Mouse (Mus musculus): ENCODE data around the gene Gm35315. TPM values are rescaled to one million over a fixed set of nuclear protein-coding genes. Genes with fewer than 3 reads are reported as not detected.
"Not testable (repeated sequence)": the region's sequence is repeated elsewhere in the genome, so short reads cannot be mapped to it uniquely, and the experiment has no call there.

Gene Gm35315
- polyA plus RNA-seq, 1 experiment from 2014 or later, result 2.0 TPM

- H3K36me3 ChIP-seq (ENCODE audit: control insufficient read depth, insufficient read depth, low read length), result no peaks in the 10 kb centered on the region
- WGBS, result 6% methylated on average over 4 of the region's 4 CpGs
- no peaks in the 10 kb centered on the region for H3K9me3 ChIP-seq (ENCODE audit: control insufficient read depth, low read length)
- H3K4me1 ChIP-seq (replicated peaks; ENCODE audit: control insufficient read depth, insufficient read depth, low read length), result no peaks in the 10 kb centered on the region; the same call in 1 of the 2 replicates
- peak overlapping the region; percentile 65 for H3K9ac ChIP-seq (ENCODE audit: low read depth, low read length)
- DNase-seq (ENCODE audit: low spot score), result no peak
- H3K27ac ChIP-seq (ENCODE audit: low read depth, low read length), result peak overlapping the region; percentile 53
- ATAC-seq (replicated peaks; ENCODE audit: low FRiP score), result peak; percentile 43
- H3K4me3 ChIP-seq (ENCODE audit: low read depth, low read length), result peak overlapping the region; percentile 52
- peak overlapping the region; percentile 66 for H3K4me2 ChIP-seq
- H3K27me3 ChIP-seq (replicated peaks; ENCODE audit: control insufficient read depth, insufficient read depth, low read length), result no peaks in the 10 kb centered on the region
These were observed 610 bp upstream of the Gm35315 start for GRCm38 (mm10) chr5:110094847-110095213.

GRCm38 (mm10) chr5:110091546-110091945 is 2.7 kb downstream of the Gm35315 start:
- Histone ChIP-seq H3K9ac (ENCODE audit: low read depth, low read length) (no peak overlapping the region), H3K27ac (ENCODE audit: low read depth, low read length) (no peak overlapping the region), H3K36me3 (ENCODE audit: control insufficient read depth, insufficient read depth, low read length) (no peaks in the 10 kb centered on the region), H3K9me3 (ENCODE audit: control insufficient read depth, low read length) (no peaks in the 10 kb centered on the region), H3K4me2 (no peak overlapping the region), H3K4me1 (replicated peaks; ENCODE audit: control insufficient read depth, insufficient read depth, low read length) (no peaks in the 10 kb centered on the region; the same call in 1 of the 2 replicates), H3K27me3 (replicated peaks; ENCODE audit: control insufficient read depth, insufficient read depth, low read length) (no peaks in the 10 kb centered on the region), H3K4me3 (ENCODE audit: low read depth, low read length) (no peak overlapping the region)
- DNase-seq (ENCODE audit: low spot score), result no peak
- 75% methylated on average over 2 of the region's 2 CpGs for WGBS
- no peak for ATAC-seq (replicated peaks; ENCODE audit: low FRiP score)

- Histone ChIP-seq H3K4me3 (ENCODE audit: low read depth, low read length) (no peak overlapping the region), H3K27me3 (replicated peaks; ENCODE audit: control insufficient read depth, insufficient read depth, low read length) (no peaks in the 10 kb centered on the region), H3K27ac (ENCODE audit: low read depth, low read length) (no peak overlapping the region), H3K36me3 (ENCODE audit: control insufficient read depth, insufficient read depth, low read length) (no peaks in the 10 kb centered on the region), H3K4me2 (peak overlapping the region; percentile 45), H3K9me3 (ENCODE audit: control insufficient read depth, low read length) (no peaks in the 10 kb centered on the region; the same call in 1 of the 2 replicates), H3K9ac (ENCODE audit: low read depth, low read length) (no peak overlapping the region), H3K4me1 (replicated peaks; ENCODE audit: control insufficient read depth, insufficient read depth, low read length) (no peaks in the 10 kb centered on the region)
- DNase-seq (ENCODE audit: low spot score) (no peak), ATAC-seq (replicated peaks; ENCODE audit: low FRiP score) (peak; percentile 88)
- WGBS, result 34% methylated on average over 14 of the region's 14 CpGs
These were observed 7.9 kb downstream of the Gm35315 start for GRCm38 (mm10) chr5:110086161-110086866.

GRCm38 (mm10) chr5:110082961-110083360 is 11.3 kb downstream of the Gm35315 start:
- Histone ChIP-seq H3K4me2 (no peak overlapping the region), H3K9me3 (ENCODE audit: control insufficient read depth, low read length) (peaks cover 9% of the 10 kb centered on the region), H3K4me1 (replicated peaks; ENCODE audit: control insufficient read depth, insufficient read depth, low read length) (no peaks in the 10 kb centered on the region), H3K4me3 (ENCODE audit: low read depth, low read length) (no peak overlapping the region), H3K9ac (ENCODE audit: low read depth, low read length) (no peak overlapping the region), H3K27ac (ENCODE audit: low read depth, low read length) (no peak overlapping the region), H3K36me3 (ENCODE audit: control insufficient read depth, insufficient read depth, low read length) (no peaks in the 10 kb centered on the region), H3K27me3 (replicated peaks; ENCODE audit: control insufficient read depth, insufficient read depth, low read length) (no peaks in the 10 kb centered on the region)
- ATAC-seq (replicated peaks; ENCODE audit: low FRiP score) (no peak), DNase-seq (ENCODE audit: low spot score) (no peak)
- 76% methylated on average over 4 of the region's 4 CpGs for WGBS

GRCm38 (mm10) chr5:110072413-110072812 is 21.8 kb downstream of the Gm35315 start, which contains the start of gene Gm17655:
TSS of gene Gm17655 (minus strand) at chr5:110072513.
- not testable (repeated sequence) for H3K4me1 ChIP-seq (replicated peaks; ENCODE audit: control insufficient read depth, insufficient read depth, low read length); H3K4me3 ChIP-seq (ENCODE audit: low read depth, low read length); H3K4me2 ChIP-seq; H3K9ac ChIP-seq (ENCODE audit: low read depth, low read length); H3K27me3 ChIP-seq (replicated peaks; ENCODE audit: control insufficient read depth, insufficient read depth, low read length); ATAC-seq (replicated peaks; ENCODE audit: low FRiP score); DNase-seq (ENCODE audit: low spot score); H3K9me3 ChIP-seq (ENCODE audit: control insufficient read depth, low read length); H3K27ac ChIP-seq (ENCODE audit: low read depth, low read length); H3K36me3 ChIP-seq (ENCODE audit: control insufficient read depth, insufficient read depth, low read length)
- 72% methylated on average over 2 of the region's 2 CpGs for WGBS

GRCm38 (mm10) chr5:110057637-110058408 is 36.4 kb downstream of the Gm35315 start:
- no peaks in the 10 kb centered on the region for H3K4me1 ChIP-seq (replicated peaks; ENCODE audit: control insufficient read depth, insufficient read depth, low read length)
- H3K4me3 ChIP-seq (ENCODE audit: low read depth, low read length), result peak overlapping the region; percentile 78
- DNase-seq (ENCODE audit: low spot score) (peak; percentile 81), ATAC-seq (replicated peaks; ENCODE audit: low FRiP score) (peak; percentile 100)
- H3K9ac ChIP-seq (ENCODE audit: low read depth, low read length), result peak overlapping the region; percentile 76
- WGBS, result 1% methylated on average over 19 of the region's 19 CpGs
- H3K9me3 ChIP-seq (ENCODE audit: control insufficient read depth, low read length), result no peaks in the 10 kb centered on the region
- peak overlapping the region; percentile 61 for H3K4me2 ChIP-seq
- no peaks in the 10 kb centered on the region for H3K36me3 ChIP-seq (ENCODE audit: control insufficient read depth, insufficient read depth, low read length)
- no peaks in the 10 kb centered on the region for H3K27me3 ChIP-seq (replicated peaks; ENCODE audit: control insufficient read depth, insufficient read depth, low read length)
- H3K27ac ChIP-seq (ENCODE audit: low read depth, low read length), result no peak overlapping the region; the same call in 1 of the 2 replicates

Other genes with a start within 250 kb of the Gm35315 start
- gene Gm15446, start 171.0 kb downstream of the Gm35315 start, polyA plus RNA-seq (2014; fragmentation: Nextera tagmentation; extraction: Ambion mirVana), result 0.30 and 0.92 TPM in 2 replicates
- gene Zfp932, start 97.9 kb downstream of the Gm35315 start, polyA plus RNA-seq (2014; fragmentation: Nextera tagmentation; extraction: Ambion mirVana), result 17.6 and 19.0 TPM in 2 replicates
- gene Gm17655, start 21.9 kb downstream of the Gm35315 start, polyA plus RNA-seq (2014; fragmentation: Nextera tagmentation; extraction: Ambion mirVana), result 2.7 and 7.0 TPM in 2 replicates
- 0.71 and 1.3 TPM in 2 replicates for gene Plcxd1, start 5.5 kb upstream of the Gm35315 start, polyA plus RNA-seq (2014; fragmentation: Nextera tagmentation; extraction: Ambion mirVana)
- gene Gtpbp6, start 13.8 kb upstream of the Gm35315 start, polyA plus RNA-seq (2014; fragmentation: Nextera tagmentation; extraction: Ambion mirVana), result 18.7 and 20.9 TPM in 2 replicates
- 3.4 and 3.6 TPM in 2 replicates for gene Zfp605, start 15.7 kb upstream of the Gm35315 start, polyA plus RNA-seq (2014; fragmentation: Nextera tagmentation; extraction: Ambion mirVana)
- gene Chfr, start 41.4 kb upstream of the Gm35315 start, polyA plus RNA-seq (2014; fragmentation: Nextera tagmentation; extraction: Ambion mirVana), result 38.9 and 44.3 TPM in 2 replicates
- gene Golga3, start 82.3 kb upstream of the Gm35315 start, polyA plus RNA-seq (2014; fragmentation: Nextera tagmentation; extraction: Ambion mirVana), result 19.2 and 20.4 TPM in 2 replicates
- 30.4 and 30.5 TPM in 2 replicates for gene Ankle2, start 136.6 kb upstream of the Gm35315 start, polyA plus RNA-seq (2014; fragmentation: Nextera tagmentation; extraction: Ambion mirVana)
- 78.2 and 81.1 TPM in 2 replicates for gene Pgam5, start 175.5 kb upstream of the Gm35315 start, polyA plus RNA-seq (2014; fragmentation: Nextera tagmentation; extraction: Ambion mirVana)
- 24.2 and 27.2 TPM in 2 replicates for gene Pxmp2, start 191.8 kb upstream of the Gm35315 start, polyA plus RNA-seq (2014; fragmentation: Nextera tagmentation; extraction: Ambion mirVana)
- 41.4 and 42.9 TPM in 2 replicates for gene Pole, start 191.9 kb upstream of the Gm35315 start, polyA plus RNA-seq (2014; fragmentation: Nextera tagmentation; extraction: Ambion mirVana)
- gene P2rx2, start 248.8 kb upstream of the Gm35315 start, polyA plus RNA-seq (2014; fragmentation: Nextera tagmentation; extraction: Ambion mirVana), result 0.14 and 0.29 TPM in 2 replicates